Mouse (Mus musculus) C2C12 (cell line): Measurements from ENCODE around the gene Snx29.

Source experiments
- CTCF ChIP-seq: IDR thresholded peaks from one replicate; pipeline ENCODE4 v1.5.1; 2011; ENCODE audit not compliant: control insufficient read depth, insufficient read depth, insufficient read length
- MYOG ChIP-seq: IDR thresholded peaks from one replicate; pipeline ENCODE4 v1.6.1; 2011; ENCODE audit not compliant: control insufficient read depth, insufficient read length; ENCODE audit errors: extremely low read depth
- USF1 ChIP-seq: IDR thresholded peaks from one replicate; pipeline ENCODE4 v1.6.1; 2011; ENCODE audit warnings: low read depth, mild to moderate bottlenecking, control low read depth, moderate library complexity

GRCm38 (mm10) chr16:11561714-11562113 is 239.0 kb downstream of the Snx29 start:
- TF ChIP-seq MYOG (no peak), CTCF (no peak), USF1 (no peak)
